Mouse (Mus musculus): ENCODE measurements around the gene Tnnt3. TPM values are rescaled to one million over a fixed set of nuclear protein-coding genes. Genes with fewer than 3 reads are reported as not detected.

Tnnt3 gene
- polyA plus RNA-seq, 1 experiment from 2014 or later: 8.0 TPM

DNA sequence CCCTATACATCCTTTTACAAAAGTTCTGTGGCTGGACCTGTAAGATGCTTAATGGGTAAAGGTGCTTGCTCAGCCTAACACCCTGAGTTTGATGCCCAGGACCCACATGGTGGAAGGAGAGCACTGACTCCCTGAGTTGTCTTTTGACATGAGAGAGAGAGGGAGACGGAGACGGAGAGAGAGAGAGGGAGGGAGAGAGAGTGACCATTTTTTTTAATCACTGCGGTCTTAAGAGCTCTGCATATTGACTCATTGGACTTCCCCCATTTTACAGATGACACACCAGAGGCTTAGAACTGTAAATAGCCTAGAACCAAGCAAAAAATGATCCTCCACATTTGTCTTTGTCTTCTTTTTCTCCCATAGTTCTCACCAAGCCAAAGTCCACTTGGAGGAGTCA lies 10.6 kb upstream of the Tnnt3 start:
- no peaks in the 10 kb centered on the region for H3K9me3 ChIP-seq (ENCODE audit: control insufficient read depth, low read length)
- H3K4me1 ChIP-seq (replicated peaks; ENCODE audit: control insufficient read depth, insufficient read depth): peaks cover 8% of the 10 kb centered on the region
- no peaks in the 10 kb centered on the region for H3K27me3 ChIP-seq (ENCODE audit: control insufficient read depth, insufficient read depth, low read length)
- TF ChIP-seq CTCF (IDR thresholded peaks at IDR 0.05; ENCODE audit: low read depth) (no peak), EP300 (optimal IDR thresholded peaks at IDR 0.05) (no peak)
- peaks cover 9% of the 10 kb centered on the region for H3K36me3 ChIP-seq (ENCODE audit: control insufficient read depth, insufficient read depth, low read length)
- no peak overlapping the region for H3K4me3 ChIP-seq (ENCODE audit: low read depth, low read length)
- peak overlapping the region; percentile 97 for H3K27ac ChIP-seq (replicated peaks)
- no peak overlapping the region for H3K4me2 ChIP-seq (replicated peaks; ENCODE audit: low read depth)
- ATAC-seq (ENCODE audit: low FRiP score, low TSS enrichment) (no peak), DNase-seq (ENCODE audit: low spot score) (no peak)
- no peak overlapping the region for H3K9ac ChIP-seq (ENCODE audit: low read length)
- 55% methylated on average over 3 of the region's 3 CpGs for WGBS

DNA sequence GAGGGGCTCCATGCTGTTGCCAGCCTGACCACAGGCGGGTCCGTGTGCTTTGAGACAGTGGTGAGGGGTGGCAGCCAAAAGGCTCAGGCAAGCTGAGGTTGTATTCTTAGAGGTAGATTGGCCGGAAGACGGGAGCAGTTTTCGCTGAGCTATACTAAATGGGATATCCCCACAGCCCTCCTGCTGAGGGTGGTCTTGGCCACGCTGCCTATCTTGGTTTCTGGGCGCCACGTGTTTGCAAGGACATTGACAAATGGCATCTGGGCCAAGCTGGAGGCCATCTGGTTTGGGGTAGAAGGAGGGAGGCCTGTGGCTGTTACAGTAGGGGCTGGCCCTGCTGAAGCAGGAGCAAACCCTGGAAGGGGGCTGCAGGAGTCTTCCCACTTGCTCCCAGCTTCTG lies 5.1 kb upstream of the Tnnt3 start:
- DNase-seq (ENCODE audit: low spot score): no peak
- 43% methylated on average over 8 of the region's 8 CpGs for WGBS
- Histone ChIP-seq H3K9ac (ENCODE audit: low read length) (no peak overlapping the region), H3K36me3 (ENCODE audit: control insufficient read depth, insufficient read depth, low read length) (peaks cover 9% of the 10 kb centered on the region), H3K4me1 (replicated peaks; ENCODE audit: control insufficient read depth, insufficient read depth) (no peaks in the 10 kb centered on the region), H3K4me2 (replicated peaks; ENCODE audit: low read depth) (no peak overlapping the region), H3K27me3 (ENCODE audit: control insufficient read depth, insufficient read depth, low read length) (no peaks in the 10 kb centered on the region), H3K9me3 (ENCODE audit: control insufficient read depth, low read length) (no peaks in the 10 kb centered on the region), H3K27ac (replicated peaks) (peak overlapping the region; percentile 30), H3K4me3 (ENCODE audit: low read depth, low read length) (no peak overlapping the region)
- TF ChIP-seq CTCF (IDR thresholded peaks at IDR 0.05; ENCODE audit: low read depth) (no peak), EP300 (optimal IDR thresholded peaks at IDR 0.05) (no peak)
- no peak for ATAC-seq (ENCODE audit: low FRiP score, low TSS enrichment)

DNA sequence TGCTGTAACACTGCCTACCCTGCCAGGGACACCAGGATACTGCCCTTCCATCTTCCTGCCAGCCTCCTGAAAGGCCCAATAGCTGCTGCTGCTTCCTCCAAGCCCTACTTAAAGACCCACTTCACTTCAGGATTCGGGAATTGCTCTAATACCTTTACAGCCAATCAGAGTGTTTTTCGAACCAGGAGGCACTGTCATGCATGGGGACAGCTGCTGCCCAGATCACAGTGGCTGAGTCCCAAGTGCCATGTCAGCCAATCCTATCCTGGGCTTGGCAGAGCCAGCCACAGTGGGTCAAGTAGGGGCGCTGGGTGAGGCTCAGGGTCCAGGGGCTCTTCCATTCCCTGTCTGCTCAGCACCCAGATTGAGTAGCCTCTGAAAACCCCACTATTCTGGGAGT lies 2.5 kb upstream of the Tnnt3 start:
- DNase-seq (ENCODE audit: low spot score): no peak
- no peak overlapping the region for H3K9ac ChIP-seq (ENCODE audit: low read length)
- H3K9me3 ChIP-seq (ENCODE audit: control insufficient read depth, low read length): no peaks in the 10 kb centered on the region
- H3K4me2 ChIP-seq (replicated peaks; ENCODE audit: low read depth): no peak overlapping the region
- H3K36me3 ChIP-seq (ENCODE audit: control insufficient read depth, insufficient read depth, low read length): peaks cover 5% of the 10 kb centered on the region; the same call in 1 of the 2 replicates
- WGBS: 78% methylated on average over 3 of the region's 3 CpGs
- no peaks in the 10 kb centered on the region for H3K4me1 ChIP-seq (replicated peaks; ENCODE audit: control insufficient read depth, insufficient read depth)
- no peaks in the 10 kb centered on the region for H3K27me3 ChIP-seq (ENCODE audit: control insufficient read depth, insufficient read depth, low read length)
- ATAC-seq (ENCODE audit: low FRiP score, low TSS enrichment): no peak
- no peak overlapping the region for H3K27ac ChIP-seq (replicated peaks)
- TF ChIP-seq EP300 (optimal IDR thresholded peaks at IDR 0.05) (no peak), CTCF (IDR thresholded peaks at IDR 0.05; ENCODE audit: low read depth) (no peak)
- no peak overlapping the region for H3K4me3 ChIP-seq (ENCODE audit: low read depth, low read length)

DNA sequence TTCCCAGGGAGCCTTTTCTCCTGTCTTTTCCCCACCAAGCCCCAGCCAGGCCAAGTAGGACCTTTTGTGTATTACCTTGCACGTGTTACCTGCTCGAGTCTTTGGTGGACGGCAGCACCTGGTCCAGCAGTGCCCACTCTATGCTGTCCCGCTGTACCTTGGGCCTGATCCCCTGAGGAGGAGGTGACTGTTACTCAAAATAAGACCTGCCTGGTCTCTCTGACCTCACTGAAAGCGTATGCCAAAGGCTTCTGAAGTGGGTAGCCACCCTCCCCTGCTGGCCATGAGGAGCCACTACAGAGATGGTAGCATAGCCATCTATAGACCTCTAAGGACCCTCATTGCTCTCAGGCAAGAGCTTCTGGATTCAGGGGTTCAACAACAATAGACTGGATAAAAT lies 1.8 kb upstream of the Tnnt3 start:
- WGBS: 86% methylated on average over 5 of the region's 5 CpGs
- ATAC-seq (ENCODE audit: low FRiP score, low TSS enrichment) (no peak), DNase-seq (ENCODE audit: low spot score) (no peak)
- no peaks in the 10 kb centered on the region for H3K27me3 ChIP-seq (ENCODE audit: control insufficient read depth, insufficient read depth, low read length)
- H3K9me3 ChIP-seq (ENCODE audit: control insufficient read depth, low read length): no peaks in the 10 kb centered on the region
- peak; percentile 61 for TF ChIP-seq CTCF (IDR thresholded peaks at IDR 0.05; ENCODE audit: low read depth)
- TF ChIP-seq EP300 (optimal IDR thresholded peaks at IDR 0.05): no peak
- H3K4me3 ChIP-seq (ENCODE audit: low read depth, low read length): no peak overlapping the region
- H3K4me1 ChIP-seq (replicated peaks; ENCODE audit: control insufficient read depth, insufficient read depth): no peaks in the 10 kb centered on the region
- 0 out of 2 replicates have a peak overlapping the region, but pooled peaks have one; percentile 5 for H3K27ac ChIP-seq (replicated peaks)
- no peak overlapping the region for H3K9ac ChIP-seq (ENCODE audit: low read length)
- H3K36me3 ChIP-seq (ENCODE audit: control insufficient read depth, insufficient read depth, low read length): peaks cover 5% of the 10 kb centered on the region; the same call in 1 of the 2 replicates
- H3K4me2 ChIP-seq (replicated peaks; ENCODE audit: low read depth): no peak overlapping the region

DNA sequence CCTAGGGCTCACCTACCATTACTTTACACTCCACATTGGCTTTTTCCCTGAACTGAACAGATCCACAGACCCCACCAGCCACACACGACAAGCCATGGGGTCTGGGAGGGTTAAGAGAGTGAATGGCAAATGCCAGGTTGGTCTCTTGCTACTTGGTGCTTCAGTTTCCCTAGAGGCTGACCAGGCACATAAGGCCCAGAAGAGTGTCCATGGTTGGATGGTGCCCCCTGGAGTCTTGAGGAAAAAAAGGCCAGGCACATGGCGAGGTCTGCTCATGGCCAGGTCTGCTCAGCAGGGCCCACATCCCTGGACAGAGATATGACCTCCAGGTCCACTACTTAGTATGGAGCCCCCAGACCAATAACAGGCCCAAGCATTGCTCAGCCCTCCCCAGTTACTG lies 861 bp upstream of the Tnnt3 start:
- Histone ChIP-seq H3K27me3 (ENCODE audit: control insufficient read depth, insufficient read depth, low read length) (no peaks in the 10 kb centered on the region), H3K9me3 (ENCODE audit: control insufficient read depth, low read length) (no peaks in the 10 kb centered on the region), H3K4me3 (ENCODE audit: low read depth, low read length) (no peak overlapping the region), H3K4me2 (replicated peaks; ENCODE audit: low read depth) (no peak overlapping the region), H3K27ac (replicated peaks) (no peak overlapping the region), H3K4me1 (replicated peaks; ENCODE audit: control insufficient read depth, insufficient read depth) (no peaks in the 10 kb centered on the region), H3K9ac (ENCODE audit: low read length) (no peak overlapping the region), H3K36me3 (ENCODE audit: control insufficient read depth, insufficient read depth, low read length) (peaks cover 5% of the 10 kb centered on the region; the same call in 1 of the 2 replicates)
- TF ChIP-seq CTCF (IDR thresholded peaks at IDR 0.05; ENCODE audit: low read depth) (peak; percentile 75), EP300 (optimal IDR thresholded peaks at IDR 0.05) (no peak)
- ATAC-seq (ENCODE audit: low FRiP score, low TSS enrichment) (0 out of 2 replicates have a peak, but pooled peaks have one; percentile 25), DNase-seq (ENCODE audit: low spot score) (no peak)
- WGBS: 96% methylated on average over 2 of the region's 2 CpGs

DNA sequence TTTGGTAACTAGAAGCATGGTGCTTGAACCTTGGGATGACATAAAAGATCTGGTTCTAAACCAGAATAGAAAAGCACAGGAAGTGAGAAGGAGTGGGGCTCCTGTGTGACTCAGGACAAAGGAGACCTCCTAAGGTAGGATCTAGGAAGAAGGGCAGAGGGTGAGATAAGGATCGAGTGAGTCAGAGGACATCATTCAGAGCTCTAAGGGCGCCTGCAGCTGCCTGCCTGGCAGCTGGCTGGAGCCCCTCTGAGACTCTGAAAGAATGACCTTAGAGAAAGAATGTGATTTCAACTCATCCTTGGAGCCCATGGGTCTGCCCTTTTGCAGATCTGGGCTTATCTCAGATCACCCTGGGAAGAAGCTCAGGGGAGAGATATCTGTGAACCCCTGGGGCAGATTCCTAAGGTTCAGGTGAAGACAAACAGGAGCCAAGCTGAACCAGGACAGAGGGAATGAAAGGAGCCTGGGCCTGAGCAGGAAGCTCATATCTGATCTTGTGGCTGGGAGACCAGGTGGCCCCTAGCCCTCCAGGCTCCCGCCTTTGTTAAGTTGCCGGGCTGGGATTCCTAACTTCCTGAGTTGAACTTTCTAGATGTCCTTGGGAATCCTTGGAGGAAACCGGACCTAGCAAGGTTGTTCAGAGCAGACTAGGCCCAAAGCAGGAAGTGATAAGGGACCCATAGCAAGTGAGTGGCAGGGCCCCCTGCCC lies 530 bp downstream of the Tnnt3 start:
- no peak for ATAC-seq (ENCODE audit: low FRiP score, low TSS enrichment)
- Histone ChIP-seq H3K9me3 (ENCODE audit: control insufficient read depth, low read length) (no peaks in the 10 kb centered on the region), H3K4me1 (replicated peaks; ENCODE audit: control insufficient read depth, insufficient read depth) (no peaks in the 10 kb centered on the region), H3K4me2 (replicated peaks; ENCODE audit: low read depth) (no peak overlapping the region), H3K27ac (replicated peaks) (peak overlapping the region; percentile 13; the same call in 1 of the 2 replicates), H3K4me3 (ENCODE audit: low read depth, low read length) (no peak overlapping the region), H3K27me3 (ENCODE audit: control insufficient read depth, insufficient read depth, low read length) (no peaks in the 10 kb centered on the region), H3K9ac (ENCODE audit: low read length) (no peak overlapping the region), H3K36me3 (ENCODE audit: control insufficient read depth, insufficient read depth, low read length) (peaks cover 3% of the 10 kb centered on the region; the same call in 1 of the 2 replicates)
- WGBS: 58% methylated on average over 5 of the region's 5 CpGs
- DNase-seq (ENCODE audit: low spot score): no peak
- TF ChIP-seq CTCF (IDR thresholded peaks at IDR 0.05; ENCODE audit: low read depth) (no peak), EP300 (optimal IDR thresholded peaks at IDR 0.05) (no peak)

All from stomach, postnatal 0 days (tissue).